Mouse (Mus musculus) heart, postnatal 14 days (tissue): ENCODE data around the gene Cenpf. TPM values are rescaled to one million over a fixed set of nuclear protein-coding genes. Genes with fewer than 3 reads are reported as not detected.

Experiments
- DNase-seq, 2 experiments: peaks; one replicate each; pipeline ENCODE4 v3.0.0; 2021 to 2022
- intact Hi-C: fragments of 180-260 bp; cut with DNase I; formaldehyde crosslinking; loops from one replicate; pipeline ENCODE4 v1.15.1; 2025
- total RNA-seq, 2 experiments: library from RNA; stranded (reverse); gene quantifications; 2 replicates each; pipeline ENCODE4 v1.2.3; 2021

Cenpf gene
- total RNA-seq, 2 experiments from 2014 or later: 7.6 to 11.0 TPM

- intact Hi-C loops: no loop called here
Measured at GRCm38 (mm10) chr1:189644700-189645345, 43.1 kb downstream of the Cenpf start.

DNA sequence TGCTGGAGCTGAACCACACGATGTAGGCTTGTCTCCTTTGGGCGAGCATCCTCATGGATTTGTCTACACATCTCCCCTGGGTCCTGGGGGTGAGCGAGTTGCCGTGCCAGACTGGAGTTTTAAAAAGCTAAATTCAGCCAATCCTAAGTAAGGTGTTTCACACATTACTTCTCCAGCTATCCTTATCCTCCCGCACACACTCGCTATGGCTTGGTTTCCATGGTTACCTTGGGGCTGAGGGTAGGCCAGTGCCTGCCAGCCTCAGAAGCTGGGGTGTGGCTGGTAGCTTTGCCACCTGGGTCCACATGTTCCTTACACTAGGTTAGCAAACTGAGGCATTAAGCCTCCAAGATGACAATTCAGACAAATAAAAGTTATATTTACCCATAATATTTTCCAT is 48.3 kb downstream of the Cenpf start:
- DNase-seq: no peak
- intact Hi-C loops: no loop called here

More at GRCm38 (mm10) chr1:189644700-189645345, 43.1 kb downstream of the Cenpf start:
- DNase-seq: no peak

GRCm38 (mm10) chr1:189633791-189634190 is 54.1 kb downstream of the Cenpf start:
- no peak for DNase-seq
- intact Hi-C loops: no loop called here

DNA sequence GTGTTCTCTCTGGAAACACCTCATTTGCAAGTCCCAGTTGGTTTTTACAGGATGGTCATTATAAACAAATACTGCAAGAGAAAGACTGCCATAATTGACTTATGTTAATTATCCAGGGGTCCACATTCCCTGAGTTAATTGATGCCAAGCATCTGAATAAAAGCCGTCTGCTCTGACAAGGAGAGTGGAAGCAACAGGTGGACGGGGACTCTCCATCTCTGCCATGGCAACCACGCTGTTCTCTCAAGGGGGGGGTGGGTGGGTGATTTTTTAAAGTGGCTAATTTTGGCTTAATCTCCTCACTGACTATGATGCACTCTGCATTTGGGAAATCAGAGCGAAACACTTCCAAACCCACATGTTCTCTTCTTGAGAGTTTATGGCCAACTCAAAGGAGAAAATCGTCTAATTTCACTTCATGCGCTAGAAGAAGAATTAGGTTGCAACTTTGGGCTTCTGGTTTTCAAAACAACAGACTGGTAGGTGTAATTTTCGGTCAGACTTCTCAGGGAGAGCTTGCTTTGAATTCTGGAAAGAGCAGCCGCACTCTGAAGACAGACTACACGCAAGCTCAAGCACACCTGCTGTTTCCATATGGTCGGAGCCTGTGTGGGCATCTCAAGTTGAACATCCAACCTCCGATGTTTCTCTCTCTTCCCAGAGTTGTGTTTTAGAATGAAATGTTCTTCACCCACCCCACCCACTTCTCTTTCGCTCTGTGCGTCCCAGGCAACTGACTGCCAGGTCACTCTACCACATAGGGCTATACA is 55.8 kb downstream of the Cenpf start:
- intact Hi-C loops: no loop called here
- DNase-seq: no peak

DNA sequence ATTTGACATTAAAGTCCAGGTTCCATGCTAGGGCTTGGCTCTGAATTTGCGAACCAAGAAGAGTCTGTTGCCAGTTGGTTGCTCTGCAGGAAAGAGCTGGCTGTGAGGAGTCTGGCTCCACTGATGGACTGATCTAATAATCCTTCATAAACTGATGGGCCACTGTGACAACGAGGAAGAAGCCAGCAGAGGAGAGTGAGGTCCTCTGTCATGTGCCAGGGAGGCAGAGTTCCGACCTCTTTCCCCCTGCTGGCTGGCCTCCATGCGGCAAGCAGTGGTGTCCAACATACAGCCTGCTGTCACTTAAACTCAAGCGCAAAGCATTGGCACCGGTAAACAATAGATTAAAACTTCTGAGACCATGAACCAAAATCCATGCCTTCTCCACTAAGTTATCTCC is 57.9 kb downstream of the Cenpf start:
- no peak for DNase-seq
- intact Hi-C loops: no loop called here

GRCm38 (mm10) chr1:189627976-189628768 is 59.7 kb downstream of the Cenpf start:
- intact Hi-C loops: loop anchor here (1.0 kb wide), 1 partner anchor 601 kb away; no protein-coding TSS in a partner anchor

DNA sequence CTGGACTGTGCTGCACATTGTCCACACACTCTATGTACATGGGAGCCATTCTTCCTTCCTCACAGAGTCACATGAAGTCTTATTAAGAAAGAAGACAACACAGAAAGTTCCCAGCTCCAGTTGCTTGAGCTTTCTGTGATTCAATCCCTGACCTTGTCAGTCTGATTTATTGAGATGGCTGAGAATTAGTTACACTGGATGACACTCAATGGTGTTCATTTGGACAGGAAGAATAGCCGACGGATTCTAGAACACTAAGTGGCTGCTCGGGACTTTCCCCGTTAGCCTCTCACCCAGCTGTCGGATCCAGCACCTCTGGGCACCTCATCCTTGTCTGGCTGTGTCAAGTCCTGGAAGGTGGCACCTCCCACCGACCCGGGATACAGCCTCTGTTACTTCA is 63.1 kb downstream of the Cenpf start:
- intact Hi-C loops: no loop called here
- no peak for DNase-seq

More at GRCm38 (mm10) chr1:189627976-189628768, 59.7 kb downstream of the Cenpf start:
- DNase-seq: peak; percentile 55 to 68

- DNase-seq: peak in 1 of 2 experiments; percentile 7
- intact Hi-C loops: no loop called here
Measured at GRCm38 (mm10) chr1:189618970-189619740, 68.7 kb downstream of the Cenpf start.

DNA sequence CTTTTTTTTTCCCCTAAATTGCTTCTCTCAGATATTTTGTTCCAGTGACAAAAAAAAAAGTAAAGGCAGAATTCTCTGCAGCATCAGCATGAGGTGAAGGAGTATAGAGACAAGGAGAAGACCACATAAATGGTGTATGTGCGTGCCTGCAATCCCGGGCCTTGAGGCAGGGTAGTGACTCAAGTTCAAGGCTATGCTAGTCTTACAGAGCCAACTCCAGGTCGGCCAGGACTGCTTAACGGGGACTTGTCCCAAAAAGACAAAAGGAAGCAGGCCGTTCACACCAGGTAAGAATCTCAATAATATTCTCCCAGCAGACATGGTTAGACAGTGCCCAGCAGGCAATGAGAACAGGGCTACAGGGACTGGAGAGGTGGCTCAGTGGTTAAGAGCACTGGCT is 70.5 kb downstream of the Cenpf start:
- intact Hi-C loops: no loop called here
- DNase-seq: no peak

- DNase-seq: peak in 1 of 2 experiments; percentile 7
- intact Hi-C loops: no loop called here
Measured at GRCm38 (mm10) chr1:189615246-189615645, 72.6 kb downstream of the Cenpf start.

DNA sequence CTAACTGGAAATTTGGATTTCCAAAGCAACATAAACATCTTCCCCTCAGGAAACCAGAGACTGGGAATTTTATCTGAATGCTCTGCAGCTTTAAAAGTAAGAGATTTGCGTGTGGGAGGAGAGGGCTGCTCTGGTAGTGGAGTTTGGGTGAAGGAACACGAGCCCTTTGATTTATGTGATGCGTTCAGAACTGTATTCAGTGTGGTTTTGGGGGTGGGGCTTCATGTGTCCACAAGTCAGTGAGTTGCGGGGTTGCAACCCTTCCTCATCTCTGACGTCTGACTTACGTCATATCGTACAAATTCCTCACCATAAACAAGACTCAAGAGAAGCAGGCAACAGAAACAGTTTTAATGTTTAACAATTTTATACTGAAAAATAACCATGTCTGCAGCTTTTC is 74.8 kb downstream of the Cenpf start:
- DNase-seq: no peak
- intact Hi-C loops: no loop called here

DNA sequence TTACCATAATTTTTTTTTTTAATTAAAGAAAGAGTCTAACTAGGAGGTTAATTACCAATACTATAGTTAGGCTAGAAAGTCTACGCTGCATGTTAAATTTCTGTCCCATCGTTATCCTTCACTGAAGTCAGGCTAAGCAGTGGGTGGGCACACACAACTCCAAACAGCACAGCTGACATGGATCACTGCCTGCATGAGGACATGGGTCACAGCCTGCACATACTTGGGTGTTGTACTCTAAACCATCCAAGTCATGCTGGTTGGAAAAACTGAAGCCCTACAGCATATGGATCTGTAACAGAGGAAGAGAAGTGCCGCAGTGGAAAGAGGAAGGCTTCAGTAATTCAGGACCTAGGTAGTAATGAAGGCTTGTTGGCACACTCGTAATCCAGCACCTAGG is 76.1 kb downstream of the Cenpf start:
- peak in 1 of 2 experiments; percentile 14 for DNase-seq
- intact Hi-C loops: no loop called here

DNA sequence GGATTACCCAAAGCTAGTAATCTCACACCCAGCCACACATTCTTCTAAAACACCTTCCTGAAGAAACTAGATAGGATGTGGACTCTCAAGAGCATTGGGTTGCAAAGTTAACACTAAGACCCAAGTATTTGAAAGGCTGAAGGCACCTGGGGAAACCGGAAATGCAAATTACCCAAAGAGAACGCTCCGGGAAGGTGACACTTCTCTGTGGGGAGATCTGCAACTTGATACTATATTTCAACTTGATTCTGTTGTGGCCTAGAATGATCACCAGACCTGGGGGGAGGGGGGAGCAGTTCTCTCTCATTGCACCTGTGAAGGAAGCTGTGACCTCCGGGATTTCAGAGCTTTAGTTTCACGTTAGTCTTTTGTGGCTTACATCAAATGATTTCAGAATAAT is 79.2 kb downstream of the Cenpf start:
- no peak for DNase-seq
- intact Hi-C loops: no loop called here

DNA sequence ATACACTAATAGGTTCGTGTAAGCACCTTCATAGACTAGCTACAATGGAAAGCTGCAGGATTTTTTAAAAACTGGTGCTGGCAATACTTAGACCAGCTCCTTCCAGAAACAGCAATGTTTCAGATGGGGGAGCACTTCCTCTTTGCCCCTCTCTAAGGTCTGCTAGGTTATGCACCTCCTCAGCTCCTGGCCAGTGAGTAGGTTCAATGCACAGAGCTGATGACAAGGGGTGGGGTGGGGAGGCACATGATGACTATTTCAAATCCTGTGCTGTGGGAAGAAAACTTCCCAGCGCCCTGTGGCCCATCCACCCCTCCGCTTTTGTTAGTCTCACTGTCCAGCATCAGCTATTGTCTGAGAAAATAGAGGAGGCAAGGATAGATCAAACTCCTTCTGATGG is 79.8 kb downstream of the Cenpf start:
- intact Hi-C loops: no loop called here
- DNase-seq: no peak

DNA sequence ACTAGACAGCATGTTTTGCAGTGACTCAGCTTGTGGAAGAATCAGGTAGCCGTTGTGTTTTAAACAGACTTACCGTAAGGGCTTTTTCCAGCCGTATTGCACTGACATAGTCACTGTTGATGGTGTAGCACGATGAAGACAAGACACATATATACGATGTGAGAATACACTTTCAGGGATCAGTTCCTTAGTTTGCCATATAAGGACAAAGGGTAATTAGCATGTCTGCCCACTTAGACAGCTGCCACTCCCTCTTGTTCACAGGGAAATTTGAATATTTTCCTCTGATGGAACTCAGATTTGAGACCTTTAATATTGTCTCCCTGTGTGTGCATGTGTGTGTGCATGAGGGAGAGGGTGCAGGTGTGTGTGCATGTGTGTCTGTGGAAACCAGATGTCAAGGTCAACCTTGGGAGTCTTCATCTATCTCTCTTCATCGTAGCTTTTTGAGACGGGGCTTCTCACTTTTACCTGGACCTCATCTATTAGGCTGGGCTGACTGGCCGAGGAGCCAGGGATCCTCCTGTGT is 82.2 kb downstream of the Cenpf start:
- intact Hi-C loops: no loop called here
- no peak for DNase-seq

- no peak for DNase-seq
- intact Hi-C loops: no loop called here
Measured at GRCm38 (mm10) chr1:189597096-189597495, 90.8 kb downstream of the Cenpf start.
